Mouse (Mus musculus) lung, adult 2 months (tissue): Measurements from ENCODE around the gene Med18. TPM values are rescaled to one million over a fixed set of nuclear protein-coding genes. Genes with fewer than 3 reads are reported as not detected.
"Not testable (repeated sequence)": the region's sequence is repeated elsewhere in the genome, so short reads cannot be mapped to it uniquely, and the experiment has no call there.

Experiments used
- DNase-seq: peaks from one replicate; pipeline ENCODE4 v3.0.0; 2022
- H3K4me1 ChIP-seq: fragments of 200-500 bp; 2 replicates; pipeline ENCODE4 v1.6.1; 2011; ENCODE audit warnings: low read length; ENCODE audit not compliant: control insufficient read depth, insufficient read depth
- H3K4me3 ChIP-seq: fragments of 200-500 bp; replicated peaks from 2 replicates; pipeline ENCODE3; 2011; ENCODE audit warnings: low read depth, mild to moderate bottlenecking, control low read depth, low read length; ENCODE audit errors: extremely low read depth
- CTCF ChIP-seq: fragments of 200-500 bp; IDR thresholded peaks from 2 replicates; pipeline ENCODE4 v1.5.1; 2011; ENCODE audit warnings: mild to moderate bottlenecking, low read length, control low read depth; ENCODE audit not compliant: insufficient read depth
- POLR2A ChIP-seq: fragments of 200-500 bp; IDR thresholded peaks from 2 replicates; pipeline ENCODE4 v1.6.1; 2011; ENCODE audit warnings: low read depth, mild to moderate bottlenecking, control low read depth, low read length, borderline replicate concordance; ENCODE audit errors: extremely low read depth
- WGBS: fragments of 180-500 bp; shearing (Covaris S2); methylation state at CpG from one replicate; pipeline ENCODE4 v1.1.7; 2018; 5-methylcytosine and 5-hydroxymethylcytosine counted together
- polyA plus RNA-seq: library from polyadenylated mRNA; depleted of rRNA; stranded (reverse); fragments of >200 nt; gene quantifications from 2 replicates; pipeline ENCODE4 v1.2.3, GENCODE M21; 2012

The Med18 gene
- polyA plus RNA-seq, 1 experiment: 4.3 TPM

- no peak for TF ChIP-seq POLR2A
- TF ChIP-seq CTCF: no peak
- peaks cover 7% of the 10 kb centered on the region for H3K4me1 ChIP-seq
- WGBS: 77% methylated on average over 4 of the region's 4 CpGs
- no peak for DNase-seq
- H3K4me3 ChIP-seq: no peak overlapping the region
Observed at GRCm38 (mm10) chr4:132484231-132484630, 20.5 kb upstream of the Med18 start.

- no peak for TF ChIP-seq POLR2A
- 68% methylated on average over 13 of the region's 13 CpGs for WGBS
- H3K4me1 ChIP-seq: no peaks in the 10 kb centered on the region
- no peak for DNase-seq
- no peak overlapping the region for H3K4me3 ChIP-seq
Observed at GRCm38 (mm10) chr4:132482956-132483608, 19.4 kb upstream of the Med18 start.

- H3K4me1 ChIP-seq, H3K4me3 ChIP-seq, DNase-seq: not testable (repeated sequence)
- WGBS: 47% methylated on average over 3 of the region's 3 CpGs
Observed at GRCm38 (mm10) chr4:132482104-132482503, 18.4 kb upstream of the Med18 start.

GRCm38 (mm10) chr4:132477833-132478232, 14.1 kb upstream of the Med18 start:
- Histone ChIP-seq H3K4me1 (peaks cover 3% of the 10 kb centered on the region), H3K4me3 (no peak overlapping the region)
- no peak for TF ChIP-seq CTCF
- no peak for TF ChIP-seq POLR2A
- WGBS: 92% methylated on average over 8 of the region's 8 CpGs
- DNase-seq: no peak

GRCm38 (mm10) chr4:132475895-132476878, 12.5 kb upstream of the Med18 start:
- TF ChIP-seq POLR2A (no peak), CTCF (no peak)
- 56% methylated on average over 13 of the region's 13 CpGs for WGBS
- peaks cover 3% of the 10 kb centered on the region for H3K4me1 ChIP-seq
- H3K4me3 ChIP-seq: no peak overlapping the region
- no peak for DNase-seq

GRCm38 (mm10) chr4:132474631-132475030, 10.9 kb upstream of the Med18 start:
- 57% methylated on average over 4 of the region's 4 CpGs for WGBS
- Histone ChIP-seq H3K4me1 (peaks cover 3% of the 10 kb centered on the region), H3K4me3 (no peak overlapping the region)
- DNase-seq: peak; percentile 44
- TF ChIP-seq CTCF (no peak), POLR2A (no peak)

- H3K4me3 ChIP-seq: no peak overlapping the region
- TF ChIP-seq CTCF: no peak
- no peak for TF ChIP-seq POLR2A
- WGBS: 79% methylated on average over 9 of the region's 9 CpGs
- no peak for DNase-seq
- peaks cover 3% of the 10 kb centered on the region for H3K4me1 ChIP-seq
Observed at GRCm38 (mm10) chr4:132473411-132473810, 9.7 kb upstream of the Med18 start.

GRCm38 (mm10) chr4:132469873-132470272, 6.2 kb upstream of the Med18 start:
- 23% methylated on average over 3 of the region's 3 CpGs for WGBS
- no peak overlapping the region for H3K4me3 ChIP-seq
- DNase-seq: no peak
- H3K4me1 ChIP-seq: no peaks in the 10 kb centered on the region
- TF ChIP-seq CTCF (no peak), POLR2A (no peak)

GRCm38 (mm10) chr4:132464255-132464613, 513 bp upstream of the Med18 start:
- H3K4me3 ChIP-seq: peak overlapping the region; percentile 90
- no peak for DNase-seq
- no peaks in the 10 kb centered on the region; the same call in 1 of the 2 replicates for H3K4me1 ChIP-seq
- TF ChIP-seq POLR2A: no peak
- 0 out of 2 replicates have a peak, but pooled peaks have one; percentile 15 for TF ChIP-seq CTCF
- 1% methylated on average over 5 of the region's 5 CpGs for WGBS

- TF ChIP-seq POLR2A (no peak), CTCF (no peak)
- DNase-seq: no peak
- WGBS: 4% methylated on average over 11 of the region's 11 CpGs
- H3K4me3 ChIP-seq: peak overlapping the region; percentile 90
- H3K4me1 ChIP-seq: no peaks in the 10 kb centered on the region; the same call in 1 of the 2 replicates
Observed at GRCm38 (mm10) chr4:132462836-132463235, 885 bp downstream of the Med18 start.
